Mouse (Mus musculus): ENCODE data around the gene Ankrd2.

GRCm38 (mm10) chr19:42021681-42022541 is 13.9 kb upstream of the Ankrd2 start:
- no peak for TF ChIP-seq CTCF (IDR thresholded peaks at IDR 0.05; ENCODE audit: extremely low read depth, insufficient read depth, low read length)
- no peak for TF ChIP-seq POLR2A (IDR thresholded peaks at IDR 0.05; ENCODE audit: extremely low read depth, insufficient read depth, low read length)
